Mouse (Mus musculus) E14TG2a.4 (cell line): Measurements from ENCODE around the gene Abca2.
A peak's percentile ranks its signal among the peaks of the same experiment; 100 is the strongest.
"Not testable (repeated sequence)": the region's sequence is repeated elsewhere in the genome, so short reads cannot be mapped to it uniquely, and the experiment has no call there.

Source experiments
- H3K27me3 ChIP-seq: 2 replicates; pipeline ENCODE4 v1.6.1; 2014; ENCODE audit warnings: low read length, control low read depth; ENCODE audit not compliant: insufficient read depth
- H3K36me3 ChIP-seq: 2 replicates; pipeline ENCODE4 v1.6.1; 2014; ENCODE audit warnings: low read length, control low read depth; ENCODE audit not compliant: insufficient read depth
- H3K4me1 ChIP-seq: replicated peaks from 2 replicates; pipeline ENCODE4 v1.6.1; 2014; ENCODE audit warnings: low read depth, low read length, control low read depth
- H3K4me3 ChIP-seq: replicated peaks from 2 replicates; pipeline ENCODE4 v1.5.1; 2014; ENCODE audit warnings: mild to moderate bottlenecking, low read length
- H3K9me3 ChIP-seq: 2 replicates; pipeline ENCODE4 v1.6.1; 2014; ENCODE audit warnings: low read length, control low read depth
- CTCF ChIP-seq: conservative IDR thresholded peaks from 2 replicates; pipeline ENCODE4 v1.5.1; 2014; ENCODE audit warnings: low read length
- NANOG ChIP-seq: IDR thresholded peaks from 2 replicates; pipeline ENCODE4 v1.6.1; 2014; ENCODE audit warnings: borderline replicate concordance, low read length, mixed read lengths
- POU5F1 ChIP-seq: IDR thresholded peaks from 2 replicates; pipeline ENCODE4 v1.6.1; 2014; ENCODE audit warnings: low read length, borderline replicate concordance

The Abca2 gene

GRCm38 (mm10) chr2:25399051-25399450, 29.5 kb upstream of the Abca2 start, which contains the start of gene Npdc1:
TSS of gene Npdc1 (plus strand) at chr2:25399351.
- peaks cover 56% of the 10 kb centered on the region for H3K4me1 ChIP-seq
- H3K36me3 ChIP-seq, result no peaks in the 10 kb centered on the region
- H3K4me3 ChIP-seq, result peak within 1 kb of the TSS; percentile 67; the same call in 1 of the 2 replicates
- TF ChIP-seq POU5F1 (no peak), NANOG (no peak), CTCF (no peak)
- no peaks in the 10 kb centered on the region for H3K9me3 ChIP-seq
- H3K27me3 ChIP-seq, result peaks cover 93% of the 10 kb centered on the region

DNA sequence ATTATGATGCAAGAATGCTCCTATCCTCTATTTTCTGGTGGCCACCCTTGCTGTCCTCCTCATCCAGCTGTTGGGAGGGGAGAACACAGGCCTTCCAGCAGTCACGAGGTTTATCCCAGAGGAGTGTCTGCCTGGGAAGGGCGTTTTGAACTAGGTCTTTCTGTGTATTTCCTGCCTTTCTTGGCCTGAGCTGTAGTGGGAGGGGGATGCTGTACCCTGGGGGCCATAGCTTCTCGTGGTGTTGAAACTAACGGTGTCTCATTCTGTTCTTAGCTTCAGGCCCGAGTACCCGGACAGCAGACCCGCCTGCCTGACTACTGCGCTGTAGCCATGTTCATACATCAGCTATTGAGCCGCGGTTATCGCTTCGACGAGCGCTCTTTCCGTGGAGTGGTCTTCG, 28.2 kb upstream of the Abca2 start:
- TF ChIP-seq POU5F1 (no peak), NANOG (no peak), CTCF (no peak)
- Histone ChIP-seq H3K9me3 (no peaks in the 10 kb centered on the region), H3K27me3 (peaks cover 89% of the 10 kb centered on the region), H3K36me3 (no peaks in the 10 kb centered on the region), H3K4me3 (peak overlapping the region; percentile 67), H3K4me1 (peaks cover 54% of the 10 kb centered on the region)

GRCm38 (mm10) chr2:25400764-25401163, 27.7 kb upstream of the Abca2 start:
- Histone ChIP-seq H3K9me3 (no peaks in the 10 kb centered on the region), H3K4me3 (peak overlapping the region; percentile 67), H3K36me3 (no peaks in the 10 kb centered on the region), H3K4me1 (peaks cover 50% of the 10 kb centered on the region), H3K27me3 (peaks cover 84% of the 10 kb centered on the region)
- TF ChIP-seq CTCF, result peak; percentile 77
- TF ChIP-seq POU5F1, result no peak

DNA sequence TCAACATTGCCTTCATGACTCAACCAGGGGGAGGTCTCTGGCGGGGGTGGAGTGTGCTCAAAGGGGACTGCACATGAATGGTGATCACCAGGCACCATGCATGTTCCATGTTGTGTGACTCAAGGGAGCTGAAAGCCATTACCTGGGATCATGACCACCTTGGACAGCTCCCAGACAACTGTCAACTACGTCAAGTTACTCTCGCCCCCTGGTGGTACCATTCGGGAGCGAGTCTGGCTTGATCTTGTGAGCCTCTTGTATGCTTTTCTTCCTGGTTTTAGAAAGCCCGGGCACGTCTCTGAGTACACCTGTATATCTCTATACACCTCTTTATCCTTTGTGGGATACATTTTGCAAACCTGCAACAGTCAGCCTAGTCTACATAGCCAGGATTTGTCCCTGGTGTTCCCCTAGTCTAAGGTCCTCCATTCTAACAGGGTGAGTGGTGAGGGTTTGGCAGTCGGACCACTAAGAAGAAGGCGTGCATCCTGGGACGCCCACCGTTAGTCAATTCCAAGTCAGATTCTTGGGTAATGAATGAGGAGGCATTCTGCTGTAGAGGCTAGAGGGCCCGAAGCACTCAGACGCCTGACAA, 26.0 kb upstream of the Abca2 start:
- Histone ChIP-seq H3K27me3 (peaks cover 72% of the 10 kb centered on the region), H3K4me3 (peak overlapping the region; percentile 91), H3K4me1 (peaks cover 41% of the 10 kb centered on the region), H3K9me3 (no peaks in the 10 kb centered on the region), H3K36me3 (no peaks in the 10 kb centered on the region)
- TF ChIP-seq CTCF, result peak; percentile 83
- TF ChIP-seq POU5F1, result no peak

DNA sequence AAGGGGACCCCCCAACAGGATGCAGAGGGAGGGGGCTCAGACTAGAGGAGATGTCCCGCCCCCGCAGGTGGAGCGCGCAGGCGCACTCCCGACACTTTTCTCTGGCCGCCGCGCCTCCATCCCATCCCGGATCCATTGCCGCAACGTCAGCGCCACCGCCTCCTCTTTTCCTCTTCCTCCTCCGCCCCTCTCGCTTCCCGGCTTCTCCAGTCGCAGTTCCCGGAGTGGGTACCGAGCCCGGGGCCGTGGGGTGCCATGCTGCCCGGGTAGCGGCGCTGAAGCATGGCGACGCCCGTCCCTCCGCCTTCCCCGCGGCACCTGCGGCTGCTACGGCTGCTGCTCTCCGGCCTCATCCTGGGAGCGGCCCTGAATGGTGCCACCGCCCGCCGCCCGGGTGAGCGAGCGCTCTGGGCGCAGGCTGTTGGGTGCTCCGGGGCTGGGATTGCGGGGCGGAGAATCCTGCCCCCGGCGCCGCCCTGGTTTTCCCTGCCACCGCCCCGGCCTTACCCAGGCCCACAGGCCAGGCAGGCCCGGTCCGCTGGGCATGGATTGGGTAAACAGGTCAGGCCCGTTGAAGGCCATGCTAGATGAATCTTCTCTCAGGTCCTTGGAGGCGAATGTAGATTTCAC, 25.4 kb upstream of the Abca2 start:
- Histone ChIP-seq H3K27me3 (peaks cover 66% of the 10 kb centered on the region), H3K4me1 (peaks cover 46% of the 10 kb centered on the region), H3K9me3 (no peaks in the 10 kb centered on the region), H3K36me3 (no peaks in the 10 kb centered on the region), H3K4me3 (peak overlapping the region; percentile 91)
- TF ChIP-seq CTCF (no peak), POU5F1 (no peak), NANOG (no peak)

DNA sequence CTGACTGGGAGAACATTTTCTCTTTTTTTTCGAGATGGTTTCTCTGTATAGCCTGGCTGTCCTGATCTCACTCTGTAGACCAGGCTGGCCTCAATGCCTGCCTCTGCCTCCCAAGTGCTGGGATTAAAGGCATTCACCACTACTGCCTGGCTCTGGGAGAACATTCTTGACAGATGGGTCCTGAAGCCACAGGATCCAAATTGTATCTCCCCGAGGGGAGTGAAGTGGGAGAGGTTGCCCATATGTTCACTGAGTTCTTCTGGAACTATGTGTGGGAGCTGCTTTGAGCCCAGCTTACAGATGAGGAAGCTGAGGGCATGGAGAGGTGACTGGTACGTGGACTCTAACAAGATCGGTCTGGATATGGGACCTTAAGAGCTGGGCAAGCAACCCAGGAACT, 24.5 kb upstream of the Abca2 start:
- H3K9me3 ChIP-seq, result no peaks in the 10 kb centered on the region
- H3K4me1 ChIP-seq, result peaks cover 53% of the 10 kb centered on the region
- 0 out of 2 replicates have a peak overlapping the region, but pooled peaks have one; percentile 91 for H3K4me3 ChIP-seq
- H3K36me3 ChIP-seq, result no peaks in the 10 kb centered on the region
- H3K27me3 ChIP-seq, result peaks cover 57% of the 10 kb centered on the region
- TF ChIP-seq NANOG (no peak), POU5F1 (no peak), CTCF (no peak)

- H3K36me3 ChIP-seq, result peaks cover 6% of the 10 kb centered on the region; the same call in 1 of the 2 replicates
- TF ChIP-seq NANOG (no peak), POU5F1 (no peak), CTCF (no peak)
- peak overlapping the region; percentile 11; the same call in 1 of the 2 replicates for H3K4me3 ChIP-seq
- H3K9me3 ChIP-seq, result no peaks in the 10 kb centered on the region
- H3K27me3 ChIP-seq, result peaks cover 14% of the 10 kb centered on the region
- H3K4me1 ChIP-seq, result peaks cover 34% of the 10 kb centered on the region
Measured at GRCm38 (mm10) chr2:25408908-25409307, 19.6 kb upstream of the Abca2 start.

DNA sequence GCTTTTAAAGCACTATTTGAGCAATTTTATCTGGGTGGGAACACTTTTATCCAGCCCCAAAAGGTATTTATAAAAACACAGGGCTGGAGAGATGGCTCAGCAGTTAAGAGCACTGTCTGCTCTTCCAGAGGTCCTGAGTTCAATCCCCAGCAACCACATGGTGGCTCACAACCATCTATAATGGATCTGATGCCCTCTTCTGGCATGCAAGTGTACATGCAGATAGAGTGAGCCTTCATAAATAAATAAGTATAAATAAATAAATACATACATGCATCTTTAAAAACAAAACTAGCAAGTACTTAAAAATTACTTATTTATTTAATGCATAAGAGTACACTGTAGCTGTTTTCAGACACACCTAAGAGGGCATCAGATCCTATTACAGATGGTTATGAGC, 15.1 kb upstream of the Abca2 start:
- H3K27me3 ChIP-seq, H3K4me3 ChIP-seq, H3K9me3 ChIP-seq, H3K36me3 ChIP-seq: not testable (repeated sequence)
- H3K4me1 ChIP-seq, result peaks cover 13% of the 10 kb centered on the region

- TF ChIP-seq CTCF (no peak), NANOG (no peak), POU5F1 (no peak)
- Histone ChIP-seq H3K36me3 (no peaks in the 10 kb centered on the region), H3K9me3 (no peaks in the 10 kb centered on the region), H3K4me1 (peaks cover 16% of the 10 kb centered on the region), H3K4me3 (no peak overlapping the region), H3K27me3 (peaks cover 7% of the 10 kb centered on the region; the same call in 1 of the 2 replicates)
Measured at GRCm38 (mm10) chr2:25417426-25417825, 11.1 kb upstream of the Abca2 start.
